Mouse (Mus musculus): ENCODE data around the gene Slit1.

DNA sequence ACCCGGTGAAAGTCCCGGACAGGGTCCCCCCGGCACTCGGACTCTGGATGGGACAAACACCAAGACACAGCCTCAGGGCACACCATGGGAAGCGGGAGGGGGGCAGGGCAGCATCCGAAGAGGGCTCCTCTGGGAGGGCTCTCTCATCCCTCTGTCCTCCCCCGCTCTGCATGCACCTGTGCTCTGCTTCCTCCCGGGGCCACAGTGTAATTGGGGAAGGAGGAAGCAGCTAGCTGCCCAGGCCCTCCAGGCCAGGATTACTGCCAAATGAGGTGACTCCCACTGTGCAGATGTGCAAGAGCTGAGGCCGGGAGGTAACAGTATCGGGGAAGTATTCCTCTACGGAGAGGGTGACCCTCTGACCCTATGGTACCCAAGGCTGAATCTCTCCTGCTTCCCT is 142.8 kb downstream of the Slit1 start:
- TF ChIP-seq CTCF (IDR thresholded peaks at IDR 0.05; ENCODE audit: insufficient read depth, low read length): no peak
- no peak for TF ChIP-seq POLR2A (IDR thresholded peaks at IDR 0.05; ENCODE audit: borderline replicate concordance, extremely low read depth, low read depth, low read length)
